Mouse (Mus musculus): Measurements from ENCODE around the gene Fam207a. TPM values are rescaled to one million over a fixed set of nuclear protein-coding genes. Genes with fewer than 3 reads are reported as not detected.

The Fam207a gene
- polyA plus RNA-seq, 1 experiment from 2014 or later = 38.8 TPM

DNA sequence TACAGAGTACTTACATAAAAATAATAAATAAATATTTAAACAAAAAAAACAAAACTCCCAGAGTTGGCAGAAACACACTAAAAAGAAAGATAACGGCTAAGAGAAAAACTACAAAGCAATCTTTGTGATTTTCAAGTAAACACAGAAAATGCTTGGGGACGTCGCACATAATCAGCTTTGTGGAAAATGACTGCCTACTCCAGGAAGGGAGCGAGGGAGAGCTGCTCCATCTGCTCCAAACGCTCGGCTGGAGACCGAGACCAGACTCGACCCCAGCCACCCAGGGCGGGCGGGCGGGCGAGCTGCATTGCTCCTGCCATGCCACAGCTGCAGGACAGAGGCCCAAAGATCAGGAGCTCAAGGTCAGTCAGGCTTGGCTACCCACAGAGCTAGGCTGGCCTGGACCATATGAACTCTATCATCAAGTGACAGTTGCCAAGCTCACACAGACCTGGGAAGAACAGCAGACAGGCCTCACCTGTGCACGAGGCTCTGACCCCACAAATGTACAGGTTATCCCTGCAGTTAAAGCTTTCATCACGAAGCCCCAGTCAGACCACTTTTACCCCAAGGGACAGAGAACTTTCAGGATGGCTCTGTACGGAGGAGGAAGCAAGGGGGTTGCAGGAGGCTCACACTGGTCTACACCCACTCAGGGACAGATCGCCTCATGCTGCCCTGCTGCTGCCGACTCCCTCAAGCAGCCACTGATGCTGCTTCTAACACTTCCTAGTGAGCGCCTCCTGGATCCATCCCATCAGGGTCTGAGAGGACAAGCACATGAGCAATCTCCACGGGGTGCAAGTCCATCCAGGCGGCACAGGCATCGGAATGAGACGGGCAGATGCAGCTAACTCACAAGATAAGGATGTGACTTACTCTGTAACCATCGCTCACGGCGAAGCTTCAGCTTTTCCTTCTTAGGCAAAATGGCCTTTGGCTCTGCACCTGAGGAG is 12.3 kb downstream of the Fam207a start:
- H3K79me2 ChIP-seq (ENCODE audit: inconsistent target) = peaks cover 99% of the 10 kb centered on the region
- H3K27ac ChIP-seq = no peak overlapping the region
- no peak overlapping the region for H3K4me3 ChIP-seq (ENCODE audit: inconsistent target)
- peaks cover 61% of the 10 kb centered on the region for H3K36me3 ChIP-seq (ENCODE audit: inconsistent target)
- 91% methylated on average over 24 of the region's 25 CpGs for WGBS (ENCODE audit: missing documents)

- Histone ChIP-seq H3K79me2 (ENCODE audit: inconsistent target) (peaks cover 98% of the 10 kb centered on the region), H3K36me3 (ENCODE audit: inconsistent target) (peaks cover 61% of the 10 kb centered on the region), H3K4me3 (ENCODE audit: inconsistent target) (no peak overlapping the region), H3K27ac (no peak overlapping the region)
- 94% methylated on average over 14 of the region's 14 CpGs for WGBS (ENCODE audit: missing documents)
Measured at GRCm38 (mm10) chr10:77500636-77501035, 14.9 kb downstream of the Fam207a start.

DNA sequence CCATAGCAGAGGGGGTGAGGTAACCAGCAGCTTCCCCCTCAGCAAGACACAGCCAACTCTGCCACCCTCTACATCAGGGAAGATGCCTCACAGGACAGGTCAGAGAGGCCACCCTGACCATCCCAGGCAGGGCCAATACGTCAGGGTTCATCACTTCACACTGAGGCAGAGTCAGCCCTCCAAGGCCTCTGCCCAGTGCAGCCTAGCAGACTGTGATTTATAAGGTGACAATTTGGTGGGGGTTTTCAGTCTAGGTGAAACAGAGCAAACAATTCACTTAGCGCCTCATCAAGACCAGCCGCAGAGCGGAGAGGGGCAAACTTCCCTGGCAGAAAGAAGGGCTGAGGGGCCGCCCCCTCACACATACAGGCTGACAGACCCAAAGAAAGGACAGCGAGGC is 17.3 kb downstream of the Fam207a start:
- H3K36me3 ChIP-seq (ENCODE audit: inconsistent target) = peaks cover 64% of the 10 kb centered on the region
- WGBS (ENCODE audit: missing documents) = 93% methylated on average over 6 of the region's 6 CpGs

DNA sequence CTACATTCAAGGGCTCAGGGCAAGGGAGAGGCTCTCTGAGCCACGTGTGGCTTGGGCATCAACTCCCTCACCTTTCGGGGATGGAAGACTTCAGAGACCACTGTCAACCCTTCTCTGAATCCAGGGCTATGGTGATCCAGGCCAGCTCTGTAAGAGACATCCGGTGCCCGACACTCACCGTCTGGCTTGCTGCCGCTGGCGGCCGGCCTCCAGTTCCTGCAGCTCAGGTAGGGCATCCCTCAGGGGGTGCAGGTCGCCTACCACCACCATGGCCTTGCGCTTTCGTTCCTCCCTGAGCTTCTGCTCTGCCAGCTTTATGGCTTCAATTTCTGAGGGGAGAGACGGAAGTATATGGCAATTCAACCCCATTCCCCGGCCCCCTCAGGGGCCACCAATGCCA is 18.4 kb downstream of the Fam207a start:
- H3K27ac ChIP-seq = no peak overlapping the region
- H3K36me3 ChIP-seq (ENCODE audit: inconsistent target) = peaks cover 63% of the 10 kb centered on the region
- WGBS (ENCODE audit: missing documents) = 93% methylated on average over 12 of the region's 13 CpGs

More for the DNA sequence above, 17.3 kb downstream of the Fam207a start:
- no peak overlapping the region for H3K27ac ChIP-seq
- H3K4me3 ChIP-seq (ENCODE audit: inconsistent target) = no peak overlapping the region
- peaks cover 75% of the 10 kb centered on the region for H3K79me2 ChIP-seq (ENCODE audit: inconsistent target)

GRCm38 (mm10) chr10:77492885-77493284 is 22.7 kb downstream of the Fam207a start:
- Histone ChIP-seq H3K79me2 (ENCODE audit: inconsistent target) (peaks cover 21% of the 10 kb centered on the region; the same call in 1 of the 2 replicates), H3K4me3 (ENCODE audit: inconsistent target) (no peak overlapping the region), H3K27ac (no peak overlapping the region), H3K36me3 (ENCODE audit: inconsistent target) (peaks cover 73% of the 10 kb centered on the region)
- 97% methylated on average over 3 of the region's 3 CpGs for WGBS (ENCODE audit: missing documents)

More for the DNA sequence above, 18.4 kb downstream of the Fam207a start:
- no peak overlapping the region for H3K4me3 ChIP-seq (ENCODE audit: inconsistent target)
- H3K79me2 ChIP-seq (ENCODE audit: inconsistent target) = peaks cover 64% of the 10 kb centered on the region

DNA sequence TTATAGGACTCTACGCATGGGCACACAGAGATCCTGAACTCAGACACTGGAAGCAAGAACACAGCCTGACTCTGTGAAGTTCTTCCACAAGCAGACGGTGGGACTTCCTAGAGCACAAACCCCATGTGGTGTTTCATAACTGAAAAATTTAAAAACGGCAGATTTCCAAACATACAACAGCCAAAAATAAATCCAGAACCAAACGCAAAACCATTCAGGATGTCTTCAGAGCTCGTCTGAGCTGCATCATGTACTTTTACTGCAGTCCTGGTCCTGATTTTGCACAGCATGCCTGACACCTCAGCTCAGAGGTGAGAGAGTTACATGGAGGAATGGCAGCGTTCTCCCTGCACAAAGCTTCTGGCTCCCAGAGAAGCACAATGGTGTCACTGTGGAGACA is 24.0 kb downstream of the Fam207a start:
- Histone ChIP-seq H3K27ac (no peak overlapping the region), H3K4me3 (ENCODE audit: inconsistent target) (no peak overlapping the region), H3K79me2 (ENCODE audit: inconsistent target) (peaks cover 8% of the 10 kb centered on the region; the same call in 1 of the 2 replicates), H3K36me3 (ENCODE audit: inconsistent target) (peaks cover 77% of the 10 kb centered on the region)
- WGBS (ENCODE audit: missing documents) = 82% methylated on average over 6 of the region's 6 CpGs

DNA sequence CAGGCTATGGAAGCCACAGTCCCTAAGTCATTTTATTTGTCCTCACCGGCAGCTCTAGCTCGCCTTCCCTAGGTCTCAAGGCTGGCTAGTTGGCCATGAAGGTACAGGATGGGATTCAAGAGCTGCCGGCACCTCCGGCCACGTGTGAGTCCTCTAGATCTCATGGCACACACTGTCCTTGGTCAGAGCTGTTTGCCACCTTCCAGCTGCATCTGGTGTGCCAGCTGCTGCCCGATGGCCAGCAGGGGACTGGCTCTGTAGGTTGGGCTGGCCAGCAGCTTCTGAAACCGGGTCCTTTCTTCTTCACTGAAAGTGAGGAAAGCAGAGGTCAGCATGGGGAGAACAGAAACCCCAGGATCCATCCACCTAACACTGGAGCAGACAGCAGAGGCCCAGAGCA is 27.4 kb downstream of the Fam207a start:
- Histone ChIP-seq H3K27ac (no peak overlapping the region), H3K4me3 (ENCODE audit: inconsistent target) (no peak overlapping the region), H3K79me2 (ENCODE audit: inconsistent target) (no peaks in the 10 kb centered on the region; the same call in 1 of the 2 replicates), H3K36me3 (ENCODE audit: inconsistent target) (peaks cover 55% of the 10 kb centered on the region)
- 98% methylated on average over 6 of the region's 7 CpGs for WGBS (ENCODE audit: missing documents)

- 94% methylated on average over 3 of the region's 3 CpGs for WGBS (ENCODE audit: missing documents)
- H3K79me2 ChIP-seq (ENCODE audit: inconsistent target) = no peaks in the 10 kb centered on the region
- H3K27ac ChIP-seq = no peak overlapping the region
- peaks cover 40% of the 10 kb centered on the region for H3K36me3 ChIP-seq (ENCODE audit: inconsistent target)
- no peak overlapping the region for H3K4me3 ChIP-seq (ENCODE audit: inconsistent target)
Measured at GRCm38 (mm10) chr10:77485786-77486185, 29.8 kb downstream of the Fam207a start.

GRCm38 (mm10) chr10:77484205-77484935 is 31.2 kb downstream of the Fam207a start:
- Histone ChIP-seq H3K27ac (no peak overlapping the region), H3K79me2 (ENCODE audit: inconsistent target) (no peaks in the 10 kb centered on the region), H3K36me3 (ENCODE audit: inconsistent target) (peaks cover 28% of the 10 kb centered on the region), H3K4me3 (ENCODE audit: inconsistent target) (no peak overlapping the region)
- WGBS (ENCODE audit: missing documents) = 55% methylated on average over 18 of the region's 18 CpGs

DNA sequence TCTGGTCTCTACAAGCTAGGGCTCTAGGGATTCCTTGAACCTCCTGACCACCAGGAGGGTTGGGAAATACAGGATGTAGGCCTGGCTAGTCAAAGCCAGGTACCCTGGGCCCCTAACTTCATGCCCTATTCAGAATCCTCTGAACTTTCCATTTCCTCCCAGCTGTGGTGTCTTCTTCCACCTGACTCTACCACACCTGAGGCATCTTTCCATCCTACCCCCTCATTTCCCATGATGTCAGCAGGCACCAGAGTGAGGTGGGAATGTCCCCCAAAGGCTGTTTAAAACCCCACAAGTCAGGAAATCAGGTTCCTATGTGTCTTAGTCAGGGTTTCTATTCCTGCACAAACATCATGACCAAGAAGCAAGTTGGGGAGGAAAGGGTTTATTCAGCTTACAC is 33.8 kb downstream of the Fam207a start:
- H3K27ac ChIP-seq = no peak overlapping the region
- no peak overlapping the region for H3K4me3 ChIP-seq (ENCODE audit: inconsistent target)
- H3K36me3 ChIP-seq (ENCODE audit: inconsistent target) = peaks cover 2% of the 10 kb centered on the region; the same call in 1 of the 2 replicates
- H3K79me2 ChIP-seq (ENCODE audit: inconsistent target) = no peaks in the 10 kb centered on the region

GRCm38 (mm10) chr10:77479972-77480371 is 35.6 kb downstream of the Fam207a start:
- Histone ChIP-seq H3K79me2 (ENCODE audit: inconsistent target) (no peaks in the 10 kb centered on the region), H3K36me3 (ENCODE audit: inconsistent target) (no peaks in the 10 kb centered on the region), H3K4me3 (ENCODE audit: inconsistent target) (no peak overlapping the region), H3K27ac (no peak overlapping the region)
- 100% methylated on average over 1 of the region's 1 CpGs for WGBS (ENCODE audit: missing documents)

DNA sequence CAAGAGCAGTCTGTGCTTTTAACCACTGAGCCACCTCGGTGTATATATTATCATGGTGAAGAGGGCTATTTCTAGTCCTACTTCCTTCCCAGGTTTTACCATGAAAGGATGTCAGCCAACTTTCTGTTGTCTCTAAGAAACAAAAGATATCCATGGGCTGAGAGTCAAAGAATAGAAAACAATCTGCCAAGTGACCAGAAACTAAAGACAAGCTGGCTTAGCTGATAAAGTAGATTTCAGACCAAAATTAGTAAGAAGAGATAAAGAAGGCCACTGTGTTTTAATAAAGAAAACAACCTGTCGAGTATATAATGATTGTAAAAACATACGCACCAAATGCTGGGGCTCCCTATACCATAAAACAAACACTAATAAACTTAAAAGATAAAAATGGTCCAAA is 38.7 kb downstream of the Fam207a start:
- WGBS (ENCODE audit: missing documents) = 73% methylated on average over 3 of the region's 3 CpGs
- no peaks in the 10 kb centered on the region for H3K79me2 ChIP-seq (ENCODE audit: inconsistent target)
- no peak overlapping the region for H3K4me3 ChIP-seq (ENCODE audit: inconsistent target)
- H3K27ac ChIP-seq = no peak overlapping the region
- H3K36me3 ChIP-seq (ENCODE audit: inconsistent target) = no peaks in the 10 kb centered on the region

GRCm38 (mm10) chr10:77472188-77472587 is 43.4 kb downstream of the Fam207a start:
- no peak overlapping the region for H3K27ac ChIP-seq
- H3K36me3 ChIP-seq (ENCODE audit: inconsistent target) = no peaks in the 10 kb centered on the region
- 87% methylated on average over 5 of the region's 5 CpGs for WGBS (ENCODE audit: missing documents)
- no peak overlapping the region for H3K4me3 ChIP-seq (ENCODE audit: inconsistent target)
- no peaks in the 10 kb centered on the region for H3K79me2 ChIP-seq (ENCODE audit: inconsistent target)

DNA sequence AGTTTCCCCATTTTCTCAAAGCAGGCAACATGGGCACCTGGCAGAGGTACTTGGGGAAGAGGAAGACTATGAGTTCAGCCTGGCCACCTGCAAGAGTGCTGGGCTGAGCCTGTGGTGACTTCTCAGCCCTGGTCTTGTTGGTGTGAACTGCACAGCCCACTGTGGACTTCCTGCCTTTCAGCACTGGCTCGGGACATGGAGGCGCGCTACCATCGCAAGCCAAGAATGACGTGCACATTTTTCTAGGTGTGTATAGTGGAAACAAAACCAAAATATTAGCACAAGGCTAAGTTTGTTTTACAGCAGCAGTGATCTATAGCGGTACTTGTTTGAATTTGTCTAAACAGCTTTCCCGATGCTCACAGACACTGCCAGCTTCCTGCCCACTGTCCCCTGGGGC is 44.1 kb downstream of the Fam207a start:
- 85% methylated on average over 7 of the region's 7 CpGs for WGBS (ENCODE audit: missing documents)
- H3K4me3 ChIP-seq (ENCODE audit: inconsistent target) = no peak overlapping the region

GRCm38 (mm10) chr10:77470763-77471162 is 44.8 kb downstream of the Fam207a start:
- Histone ChIP-seq H3K27ac (no peak overlapping the region), H3K4me3 (ENCODE audit: inconsistent target) (no peak overlapping the region), H3K79me2 (ENCODE audit: inconsistent target) (no peaks in the 10 kb centered on the region), H3K36me3 (ENCODE audit: inconsistent target) (no peaks in the 10 kb centered on the region)
- WGBS (ENCODE audit: missing documents) = 87% methylated on average over 3 of the region's 3 CpGs

More for the DNA sequence above, 44.1 kb downstream of the Fam207a start:
- H3K27ac ChIP-seq = no peak overlapping the region
- no peaks in the 10 kb centered on the region for H3K79me2 ChIP-seq (ENCODE audit: inconsistent target)
- no peaks in the 10 kb centered on the region for H3K36me3 ChIP-seq (ENCODE audit: inconsistent target)

Measured in macrophage (primary cell).